Mouse (Mus musculus): Measurements from ENCODE around the gene Olfr729. TPM values are rescaled to one million over a fixed set of nuclear protein-coding genes. Genes with fewer than 3 reads are reported as not detected.

Olfr729 gene
- polyA plus RNA-seq (2015; fragmentation: Nextera tagmentation; extraction: Ambion mirVana) = not detected in 2 replicates

DNA sequence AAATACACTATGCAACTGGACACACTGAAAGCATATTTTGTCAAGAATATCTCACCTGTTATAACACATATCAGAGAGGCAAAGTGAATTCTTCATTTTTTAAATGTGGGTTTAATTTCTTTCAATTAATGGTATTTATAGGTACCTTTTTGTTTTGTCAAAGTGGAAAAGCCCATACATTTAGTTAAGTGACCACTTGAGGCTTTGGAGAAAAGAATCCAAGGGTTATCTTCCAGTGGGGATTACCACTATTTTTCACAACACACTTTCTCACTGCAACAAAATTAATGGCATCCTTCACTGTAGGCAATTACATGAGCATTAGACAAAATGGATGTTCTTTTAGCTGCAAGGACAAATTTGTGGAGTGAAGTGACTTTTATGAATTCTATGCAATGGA is at the start of gene Olfr729:
TSS of gene Olfr729 (minus strand) at position 101 of the 400 bp plus-strand sequence.
- Histone ChIP-seq H3K9me3 (replicated peaks) (no peaks in the 10 kb centered on the region), H3K27me3 (no peaks in the 10 kb centered on the region), H3K9ac (no peak within 1 kb of the TSS), H3K27ac (no peak within 1 kb of the TSS), H3K4me1 (replicated peaks) (no peaks in the 10 kb centered on the region), H3K36me3 (no peaks in the 10 kb centered on the region), H3K4me3 (no peak within 1 kb of the TSS), H3K4me2 (no peak within 1 kb of the TSS)
- ATAC-seq (replicated peaks; ENCODE audit: insufficient number of reproducible peaks, insufficient read depth, low FRiP score, low read depth) = no peak

DNA sequence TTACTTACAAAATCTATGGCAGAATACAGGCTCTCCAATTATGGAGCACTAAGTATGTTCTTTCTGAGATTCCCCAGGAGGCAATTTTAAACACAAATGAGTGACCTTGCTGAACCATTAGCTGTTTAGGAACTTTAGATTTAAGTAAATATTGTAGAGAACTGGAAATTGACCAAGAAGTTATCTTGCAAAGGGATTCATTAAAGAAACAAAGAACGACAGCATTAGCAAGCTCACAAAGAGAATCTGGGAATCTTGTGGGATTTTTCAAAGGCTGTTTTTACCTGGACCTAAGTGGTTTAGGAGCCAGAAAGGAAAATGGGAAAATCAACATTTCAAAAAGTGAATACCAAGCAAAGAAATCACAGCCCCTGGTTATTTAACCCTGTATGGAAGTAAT is 35.4 kb upstream of the Olfr729 start, which contains the start of gene Olfr730:
TSS of gene Olfr730 (minus strand) at position 101 of the 400 bp plus-strand sequence.
- WGBS = 59% methylated on average over 1 of the region's 1 CpGs

DNA sequence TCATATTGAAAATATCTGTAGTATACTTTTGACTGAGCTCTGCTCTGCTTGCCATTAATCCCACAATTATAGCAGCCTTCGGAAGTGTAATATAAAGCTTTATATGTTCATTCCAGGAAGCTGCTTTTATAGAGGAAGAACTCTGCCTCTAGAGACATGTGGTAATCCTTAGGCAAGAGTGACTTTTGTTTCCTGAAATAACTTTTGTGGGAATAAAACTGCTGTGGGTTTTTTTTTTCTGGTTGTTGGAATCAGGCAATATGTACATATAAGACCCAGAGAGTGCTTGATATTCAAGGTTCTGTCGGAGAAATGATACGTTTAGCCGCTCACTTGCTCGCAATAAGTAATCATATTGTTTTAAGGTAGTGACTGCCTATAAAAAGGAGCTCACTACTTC is 10.1 kb downstream of the Olfr729 start, which contains the start of gene Olfr728:
TSS of gene Olfr728 (minus strand) at position 101 of the 400 bp plus-strand sequence.
- no peak within 1 kb of the TSS for H3K4me2 ChIP-seq
- no peak for ATAC-seq (replicated peaks; ENCODE audit: insufficient number of reproducible peaks, insufficient read depth, low FRiP score, low read depth)
- H3K9ac ChIP-seq = no peak within 1 kb of the TSS
- H3K27me3 ChIP-seq = no peaks in the 10 kb centered on the region
- H3K4me1 ChIP-seq (replicated peaks) = no peaks in the 10 kb centered on the region
- H3K9me3 ChIP-seq (replicated peaks) = no peaks in the 10 kb centered on the region
- WGBS = 82% methylated on average over 5 of the region's 5 CpGs
- no peak within 1 kb of the TSS for H3K4me3 ChIP-seq
- H3K36me3 ChIP-seq = no peaks in the 10 kb centered on the region
- H3K27ac ChIP-seq = no peak within 1 kb of the TSS

More for the DNA sequence above, 35.4 kb upstream of the Olfr729 start, which contains the start of gene Olfr730:
- Histone ChIP-seq H3K4me2 (no peak within 1 kb of the TSS), H3K4me1 (replicated peaks) (no peaks in the 10 kb centered on the region), H3K9ac (no peak within 1 kb of the TSS), H3K9me3 (replicated peaks) (no peaks in the 10 kb centered on the region), H3K36me3 (no peaks in the 10 kb centered on the region), H3K4me3 (no peak within 1 kb of the TSS), H3K27me3 (no peaks in the 10 kb centered on the region), H3K27ac (no peak within 1 kb of the TSS)
- ATAC-seq (replicated peaks; ENCODE audit: insufficient number of reproducible peaks, insufficient read depth, low FRiP score, low read depth) = no peak

DNA sequence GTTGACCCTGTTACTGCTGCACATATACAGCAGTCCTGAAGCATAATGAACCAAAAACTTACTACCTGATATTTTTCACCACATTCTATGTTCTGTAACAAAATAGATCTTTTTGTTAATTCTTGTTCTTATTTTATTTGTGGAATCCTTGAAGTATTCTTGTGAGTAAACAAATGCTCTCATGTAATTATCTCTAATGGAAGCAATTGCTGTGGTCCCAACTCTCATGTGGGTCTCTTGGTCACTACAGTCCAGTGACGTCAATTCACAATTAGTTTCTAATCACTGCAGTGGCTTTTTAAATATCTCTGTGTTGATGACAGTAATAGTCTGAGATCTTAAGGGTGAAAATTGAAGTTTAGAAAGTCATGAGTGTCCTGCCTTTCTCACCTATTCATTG is 29.8 kb downstream of the Olfr729 start, which contains the start of gene Olfr727:
TSS of gene Olfr727 (plus strand) at position 301 of the 400 bp plus-strand sequence.
- Histone ChIP-seq H3K9me3 (replicated peaks) (no peaks in the 10 kb centered on the region), H3K27ac (no peak within 1 kb of the TSS), H3K36me3 (no peaks in the 10 kb centered on the region), H3K4me1 (replicated peaks) (no peaks in the 10 kb centered on the region), H3K4me3 (no peak within 1 kb of the TSS), H3K27me3 (no peaks in the 10 kb centered on the region), H3K9ac (no peak within 1 kb of the TSS), H3K4me2 (no peak within 1 kb of the TSS)
- ATAC-seq (replicated peaks; ENCODE audit: insufficient number of reproducible peaks, insufficient read depth, low FRiP score, low read depth) = no peak
- WGBS = 87% methylated on average over 1 of the region's 1 CpGs

Other genes with a start within 250 kb of the Olfr729 start
- not detected in 2 replicates for gene Olfr723, start 221.1 kb downstream of the Olfr729 start, polyA plus RNA-seq (2015; fragmentation: Nextera tagmentation; extraction: Ambion mirVana)
- gene Olfr724, start 189.6 kb downstream of the Olfr729 start, polyA plus RNA-seq (2015; fragmentation: Nextera tagmentation; extraction: Ambion mirVana) = not detected in 2 replicates
- gene Olfr725, start 112.5 kb downstream of the Olfr729 start, polyA plus RNA-seq (2015; fragmentation: Nextera tagmentation; extraction: Ambion mirVana) = not detected in 2 replicates
- gene Olfr726, start 62.0 kb downstream of the Olfr729 start, polyA plus RNA-seq (2015; fragmentation: Nextera tagmentation; extraction: Ambion mirVana) = not detected in 2 replicates
- not detected in 2 replicates for gene Olfr727, start 29.7 kb downstream of the Olfr729 start, polyA plus RNA-seq (2015; fragmentation: Nextera tagmentation; extraction: Ambion mirVana)
- gene Olfr728, start 10.2 kb downstream of the Olfr729 start, polyA plus RNA-seq (2015; fragmentation: Nextera tagmentation; extraction: Ambion mirVana) = not detected in 2 replicates
- gene Olfr730, start 35.3 kb upstream of the Olfr729 start, polyA plus RNA-seq (2015; fragmentation: Nextera tagmentation; extraction: Ambion mirVana) = not detected in 2 replicates
- gene Olfr731, start 89.0 kb upstream of the Olfr729 start, polyA plus RNA-seq (2015; fragmentation: Nextera tagmentation; extraction: Ambion mirVana) = not detected in 2 replicates
- gene Olfr732, start 131.3 kb upstream of the Olfr729 start, polyA plus RNA-seq (2015; fragmentation: Nextera tagmentation; extraction: Ambion mirVana) = not detected in 2 replicates
- not detected in 2 replicates for gene Olfr733, start 148.6 kb upstream of the Olfr729 start, polyA plus RNA-seq (2015; fragmentation: Nextera tagmentation; extraction: Ambion mirVana)
- gene Olfr734, start 173.9 kb upstream of the Olfr729 start, polyA plus RNA-seq (2015; fragmentation: Nextera tagmentation; extraction: Ambion mirVana) = not detected in 2 replicates
- gene Olfr735, start 196.0 kb upstream of the Olfr729 start, polyA plus RNA-seq (2015; fragmentation: Nextera tagmentation; extraction: Ambion mirVana) = not detected in 2 replicates
- 0.05 TPM in 1 of 2 replicates, not detected in the other for gene Tlr11, start 205.0 kb upstream of the Olfr729 start, polyA plus RNA-seq (2015; fragmentation: Nextera tagmentation; extraction: Ambion mirVana)
- gene Olfr736, start 228.3 kb upstream of the Olfr729 start, polyA plus RNA-seq (2015; fragmentation: Nextera tagmentation; extraction: Ambion mirVana) = not detected in 2 replicates